Mouse (Mus musculus): ENCODE results near the gene Nr4a2. TPM values are rescaled to one million over a fixed set of nuclear protein-coding genes. Genes with fewer than 3 reads are reported as not detected.

The Nr4a2 gene
- total RNA-seq, 2 experiments from 2014 or later = 55.5 to 75.3 TPM

Other genes with a start within 250 kb of the Nr4a2 start
- 100 to 1,000 TPM; 124 to 139 TPM for gene Gpd2, start 113.6 kb upstream of the Nr4a2 start, total RNA-seq (2021)